Mouse (Mus musculus) lung, embryonic 16.5 days (tissue): ENCODE measurements at regions not wholly inside any gene's neighbourhood (a gene's known extent, or its start where the extent isn't known, plus 50 kb on each side); places are given as distances from the start of the nearest gene placed in this dataset.
A peak's percentile ranks its signal among the peaks of the same experiment; 100 is the strongest.

Source experiments
- ATAC-seq: fragments of 200-750 bp; cut with Nextera tagmentation; 2 replicates; pipeline ENCODE4 v1.8.0; 2017; ENCODE audit warnings: low read depth, mild to moderate bottlenecking, moderate library complexity
- H3K27ac ChIP-seq: fragments of 300-500 bp; sonication (generic); 2 replicates; pipeline ENCODE4 v1.5.1; 2014; ENCODE audit warnings: mild to moderate bottlenecking, control low read depth, low read length
- H3K27me3 ChIP-seq: fragments of 300-500 bp; sonication (generic); 2 replicates; pipeline ENCODE4 v1.6.1; 2014; ENCODE audit warnings: low read depth, low read length, mixed read lengths; ENCODE audit not compliant: control insufficient read depth, insufficient read depth
- H3K36me3 ChIP-seq: fragments of 300-500 bp; sonication (generic); 2 replicates; pipeline ENCODE4 v1.6.1; 2014; ENCODE audit warnings: low read length; ENCODE audit not compliant: control insufficient read depth, insufficient read depth
- H3K4me1 ChIP-seq: fragments of 300-500 bp; sonication (generic); replicated peaks from 2 replicates; pipeline ENCODE4 v1.6.1; 2014; ENCODE audit warnings: low read length, mixed read lengths; ENCODE audit not compliant: control insufficient read depth, insufficient read depth
- H3K4me2 ChIP-seq: fragments of 300-500 bp; sonication (generic); 2 replicates; pipeline ENCODE4 v1.6.1; 2014; ENCODE audit warnings: low read depth, low read length, control low read depth
- H3K4me3 ChIP-seq: fragments of 300-500 bp; sonication (generic); 2 replicates; pipeline ENCODE4 v1.5.1; 2014; ENCODE audit warnings: mild to moderate bottlenecking, low read length, control low read depth
- H3K9ac ChIP-seq: fragments of 300-500 bp; sonication (generic); 2 replicates; pipeline ENCODE4 v1.6.1; 2014; ENCODE audit warnings: low read length, control low read depth
- H3K9me3 ChIP-seq: fragments of 300-500 bp; sonication (generic); 2 replicates; pipeline ENCODE4 v1.6.1; 2016; ENCODE audit warnings: low read length; ENCODE audit not compliant: control insufficient read depth
- WGBS: fragments of 180-500 bp; shearing (Covaris S2); extraction: QIAGEN DNeasy Blood & Tissue Kit; methylation state at CpG from one replicate; pipeline ENCODE4 v1.1.7; 2014; 5-methylcytosine and 5-hydroxymethylcytosine counted together

DNA sequence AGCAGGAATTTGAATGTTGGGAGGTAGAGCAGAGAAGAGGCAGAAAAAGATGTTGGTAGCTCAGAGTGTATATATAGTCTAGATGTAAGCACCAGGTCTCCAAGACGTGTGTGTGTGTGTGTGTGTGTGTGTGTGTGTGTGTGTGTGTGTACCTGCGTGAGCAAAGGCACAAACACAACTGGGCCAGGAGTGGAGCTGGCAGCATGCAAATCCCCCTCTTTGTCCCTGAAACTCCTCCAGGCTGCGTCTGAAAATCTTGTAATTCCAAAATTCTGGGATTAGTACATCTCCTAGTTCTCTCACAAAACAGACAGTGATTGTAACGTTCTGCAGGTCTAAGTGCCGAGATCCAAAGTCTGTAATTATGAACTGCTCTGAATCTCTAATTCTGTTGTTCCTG lies 137.8 kb upstream of the Gm12830 start:
- Histone ChIP-seq H3K27ac (no peak overlapping the region), H3K4me3 (no peak overlapping the region), H3K4me1 (peaks cover 10% of the 10 kb centered on the region), H3K4me2 (no peak overlapping the region), H3K27me3 (peaks cover 3% of the 10 kb centered on the region; the same call in 1 of the 2 replicates), H3K36me3 (no peaks in the 10 kb centered on the region), H3K9ac (no peak overlapping the region), H3K9me3 (no peaks in the 10 kb centered on the region)
- ATAC-seq: no peak
- 72% methylated on average over 5 of the region's 5 CpGs for WGBS

DNA sequence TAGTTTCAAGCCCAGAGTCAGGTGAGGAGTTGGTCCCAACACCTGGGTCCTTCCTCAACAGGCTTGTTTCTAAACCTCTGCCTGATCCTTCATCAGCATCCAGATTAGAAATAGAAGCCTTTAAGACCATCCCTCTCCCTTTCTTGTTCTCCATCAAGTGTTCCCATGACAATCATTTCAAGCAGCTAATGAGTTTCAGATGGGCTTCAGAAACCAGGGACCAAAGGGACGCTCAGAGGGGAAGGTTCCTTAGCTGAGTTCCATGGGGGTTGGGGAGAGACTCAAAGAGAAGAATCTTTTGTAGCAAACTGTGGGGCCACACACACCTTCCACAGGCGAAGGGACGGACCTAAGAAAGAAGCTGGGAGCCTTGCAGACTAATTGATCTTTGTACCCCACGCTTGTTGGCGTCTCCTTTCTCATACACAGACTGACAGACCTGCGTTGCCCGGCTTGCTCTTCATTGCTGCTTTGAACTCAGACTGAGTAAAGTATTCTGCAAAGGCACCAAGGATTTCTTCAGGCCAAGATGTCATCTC lies 136.6 kb upstream of the Gm12830 start:
- Histone ChIP-seq H3K4me2 (no peak overlapping the region), H3K36me3 (no peaks in the 10 kb centered on the region), H3K9ac (no peak overlapping the region), H3K4me3 (no peak overlapping the region), H3K4me1 (peaks cover 13% of the 10 kb centered on the region), H3K9me3 (no peaks in the 10 kb centered on the region), H3K27ac (no peak overlapping the region), H3K27me3 (peaks cover 3% of the 10 kb centered on the region; the same call in 1 of the 2 replicates)
- no peak for ATAC-seq
- WGBS: 68% methylated on average over 7 of the region's 7 CpGs

DNA sequence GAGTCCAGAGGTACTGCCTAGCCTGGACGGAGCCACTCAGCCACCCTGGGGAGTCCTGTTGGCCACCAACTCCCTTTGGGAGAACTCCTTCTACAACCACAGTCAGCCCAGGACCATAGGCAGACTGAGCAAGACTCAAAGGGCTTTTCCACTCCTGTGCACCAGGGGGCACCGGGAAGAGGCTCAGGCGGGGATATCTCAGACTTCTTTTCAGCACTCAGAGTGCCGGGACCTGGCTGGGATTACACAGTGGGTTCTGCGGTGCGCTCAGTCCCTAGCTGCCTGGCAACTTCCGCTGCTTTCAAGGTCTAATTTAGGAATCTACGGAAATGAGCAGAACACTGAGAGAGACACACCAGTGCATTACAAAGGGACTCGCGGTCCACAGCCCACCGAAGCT lies 136.1 kb upstream of the Gm12830 start:
- Histone ChIP-seq H3K27me3 (peaks cover 3% of the 10 kb centered on the region; the same call in 1 of the 2 replicates), H3K4me3 (no peak overlapping the region), H3K36me3 (no peaks in the 10 kb centered on the region), H3K9ac (no peak overlapping the region), H3K4me2 (peak overlapping the region; percentile 43; the same call in 1 of the 2 replicates), H3K27ac (no peak overlapping the region), H3K9me3 (no peaks in the 10 kb centered on the region), H3K4me1 (peaks cover 9% of the 10 kb centered on the region)
- 8% methylated on average over 11 of the region's 11 CpGs for WGBS
- ATAC-seq: peak; percentile 71

GRCm38 (mm10) chr4:114686091-114686490 lies 135.4 kb upstream of the Gm12830 start:
- Histone ChIP-seq H3K4me3 (no peak overlapping the region), H3K27me3 (peaks cover 3% of the 10 kb centered on the region; the same call in 1 of the 2 replicates), H3K4me2 (no peak overlapping the region; the same call in 1 of the 2 replicates), H3K9ac (no peak overlapping the region), H3K27ac (no peak overlapping the region), H3K4me1 (peaks cover 9% of the 10 kb centered on the region), H3K36me3 (no peaks in the 10 kb centered on the region), H3K9me3 (no peaks in the 10 kb centered on the region)
- 49% methylated on average over 4 of the region's 4 CpGs for WGBS
- no peak for ATAC-seq

DNA sequence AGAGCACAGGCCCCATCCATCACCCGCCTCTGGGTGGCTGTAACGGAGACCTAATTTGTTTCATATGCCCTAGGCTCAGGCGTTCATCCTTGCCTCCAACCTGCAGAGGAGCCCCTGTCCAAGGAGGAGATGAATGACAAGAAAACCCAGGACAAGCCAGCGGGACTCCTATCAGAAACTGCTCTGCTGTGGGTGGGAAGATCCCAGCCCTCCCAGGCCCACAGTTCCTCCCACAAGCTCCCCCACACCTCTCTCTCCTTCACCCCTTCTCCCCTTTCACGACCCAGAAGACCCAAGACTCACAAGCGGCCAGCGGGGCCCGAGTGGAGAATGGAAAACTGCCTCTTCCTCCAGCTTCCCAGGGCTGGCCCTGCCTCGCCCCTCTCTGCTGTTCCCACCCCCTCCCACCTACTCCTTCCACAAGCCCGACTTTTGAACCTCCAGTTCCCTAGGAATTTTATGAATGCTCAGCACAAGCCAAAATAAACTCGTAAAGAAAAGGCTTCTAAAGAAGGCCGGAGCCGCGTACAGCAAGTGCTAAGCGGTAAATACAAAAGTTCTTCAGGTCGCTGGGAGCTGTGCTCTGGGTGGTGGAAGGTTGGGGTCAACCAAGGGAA lies 133.1 kb upstream of the Gm12830 start:
- Histone ChIP-seq H3K27me3 (peaks cover 3% of the 10 kb centered on the region), H3K27ac (peak overlapping the region; percentile 39), H3K9ac (peak overlapping the region; percentile 21), H3K9me3 (no peaks in the 10 kb centered on the region), H3K4me3 (peak overlapping the region; percentile 7; the same call in 1 of the 2 replicates), H3K4me2 (peak overlapping the region; percentile 45), H3K4me1 (peaks cover 9% of the 10 kb centered on the region), H3K36me3 (no peaks in the 10 kb centered on the region)
- WGBS: 9% methylated on average over 16 of the region's 16 CpGs
- peak; percentile 73 for ATAC-seq

GRCm38 (mm10) chr4:114688973-114689371 lies 132.6 kb upstream of the Gm12830 start:
- no peak for ATAC-seq
- Histone ChIP-seq H3K4me2 (no peak overlapping the region), H3K27me3 (peaks cover 3% of the 10 kb centered on the region), H3K27ac (peak overlapping the region; percentile 31), H3K9me3 (no peaks in the 10 kb centered on the region), H3K36me3 (no peaks in the 10 kb centered on the region), H3K9ac (no peak overlapping the region), H3K4me1 (peaks cover 9% of the 10 kb centered on the region), H3K4me3 (no peak overlapping the region)
- WGBS: 62% methylated on average over 6 of the region's 6 CpGs

- 42% methylated on average over 4 of the region's 4 CpGs for WGBS
- peaks cover 12% of the 10 kb centered on the region; the same call in 1 of the 2 replicates for H3K27me3 ChIP-seq
- H3K36me3 ChIP-seq: no peaks in the 10 kb centered on the region
- H3K4me1 ChIP-seq: no peaks in the 10 kb centered on the region
- H3K4me3 ChIP-seq: no peak overlapping the region
- H3K9me3 ChIP-seq: no peaks in the 10 kb centered on the region
- no peak overlapping the region for H3K27ac ChIP-seq
- no peak for ATAC-seq
- no peak overlapping the region for H3K9ac ChIP-seq
- no peak overlapping the region for H3K4me2 ChIP-seq
These were observed 115.9 kb upstream of the Gm12830 start for GRCm38 (mm10) chr4:114705586-114705985.

DNA sequence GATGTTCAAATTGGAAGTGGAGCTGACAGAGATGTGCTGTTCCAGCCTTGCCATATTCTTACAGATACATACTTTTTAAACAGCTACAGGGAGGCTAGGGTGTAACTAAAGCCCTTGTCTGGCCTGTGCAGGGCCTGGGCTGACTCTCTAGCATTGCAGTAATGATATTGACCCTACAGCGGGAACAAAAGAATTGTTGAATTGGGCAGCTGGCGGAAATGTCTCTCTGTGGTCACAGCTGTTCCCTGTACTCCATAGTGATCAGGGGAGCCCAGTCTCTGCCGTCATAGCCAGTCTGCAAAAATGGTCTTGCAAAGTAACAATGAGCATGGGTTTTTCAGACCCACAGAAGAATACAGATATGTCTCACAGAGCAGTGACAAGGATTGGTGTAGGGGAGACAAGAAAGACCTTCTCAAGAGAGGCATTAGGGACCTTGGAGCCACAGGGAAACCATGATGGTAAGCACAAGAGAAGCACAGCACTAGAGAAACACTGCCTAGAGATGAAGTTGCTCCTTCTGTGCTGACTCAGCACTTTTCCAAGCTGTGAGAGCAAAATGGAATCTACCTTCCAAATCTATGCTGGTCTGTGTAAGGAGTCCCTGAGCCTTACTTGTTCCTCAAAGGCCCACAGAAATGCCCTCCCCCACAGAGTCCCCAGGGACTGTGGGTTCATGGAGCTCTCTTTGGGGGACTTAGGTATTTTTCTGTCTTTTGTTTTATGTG lies 111.2 kb upstream of the Gm12830 start:
- no peak overlapping the region for H3K4me3 ChIP-seq
- no peak overlapping the region for H3K27ac ChIP-seq
- H3K4me2 ChIP-seq: no peak overlapping the region
- ATAC-seq: no peak
- WGBS: 80% methylated on average over 3 of the region's 3 CpGs
- no peak overlapping the region for H3K9ac ChIP-seq
- H3K27me3 ChIP-seq: no peaks in the 10 kb centered on the region
- no peaks in the 10 kb centered on the region for H3K36me3 ChIP-seq
- no peaks in the 10 kb centered on the region for H3K4me1 ChIP-seq
- no peaks in the 10 kb centered on the region for H3K9me3 ChIP-seq

DNA sequence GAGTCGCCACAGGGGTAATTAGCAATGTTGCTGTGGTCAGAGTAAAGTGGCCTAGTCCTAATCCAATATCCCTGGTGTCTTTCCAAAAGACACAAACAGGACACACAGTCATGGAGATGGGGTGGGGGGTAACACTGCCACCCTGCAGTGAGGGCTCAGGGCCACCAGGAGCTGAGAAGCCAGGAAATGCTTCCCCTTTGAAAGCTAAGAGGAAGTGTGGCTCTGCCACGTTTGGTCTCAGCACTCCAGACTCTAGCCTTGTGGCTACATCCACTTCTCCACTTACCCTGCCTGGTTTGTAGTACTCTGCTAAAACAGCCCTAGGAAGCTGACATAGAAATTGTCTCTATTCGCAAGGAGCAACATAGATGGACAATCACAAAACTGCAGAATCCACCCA lies 110.4 kb upstream of the Gm12830 start:
- WGBS: 58% methylated on average over 3 of the region's 3 CpGs
- no peak overlapping the region for H3K4me2 ChIP-seq
- ATAC-seq: no peak
- no peaks in the 10 kb centered on the region for H3K4me1 ChIP-seq
- H3K27me3 ChIP-seq: no peaks in the 10 kb centered on the region
- H3K9ac ChIP-seq: no peak overlapping the region
- no peaks in the 10 kb centered on the region for H3K36me3 ChIP-seq
- no peaks in the 10 kb centered on the region for H3K9me3 ChIP-seq
- no peak overlapping the region for H3K27ac ChIP-seq
- H3K4me3 ChIP-seq: no peak overlapping the region
